Mouse (Mus musculus): ENCODE measurements at regions not wholly inside any gene's neighbourhood (a gene's known extent, or its start where the extent isn't known, plus 50 kb on each side); places are given as distances from the start of the nearest gene placed in this dataset.

- DNase-seq (ENCODE audit: low spot score), result no peak
Measured at GRCm38 (mm10) chr10:111419375-111420194, 53.4 kb upstream of the Nap1l1 start.

GRCm38 (mm10) chr10:111420195-111420838, 52.7 kb upstream of the Nap1l1 start:
- DNase-seq (ENCODE audit: low spot score), result no peak

- DNase-seq (ENCODE audit: low spot score), result no peak
Measured at GRCm38 (mm10) chr10:111422057-111422456, 51.0 kb upstream of the Nap1l1 start.

GRCm38 (mm10) chr10:111422649-111423048, 50.4 kb upstream of the Nap1l1 start:
- DNase-seq (ENCODE audit: low spot score), result peak; percentile 7

Measured in gastrocnemius, adult 18-20 months (tissue).